Mouse (Mus musculus): ENCODE data around the gene Alms1. TPM values are rescaled to one million over a fixed set of nuclear protein-coding genes. Genes with fewer than 3 reads are reported as not detected.

Gene Alms1
- total and polyA plus RNA-seq, 3 experiments: 2.3 to 3.6 (median 2.8) TPM

GRCm38 (mm10) chr6:85543351-85544175 lies 43.8 kb upstream of the Alms1 start:
- Histone ChIP-seq H3K36me3 (replicated peaks in 1 of 2; ENCODE audit: control insufficient read depth in 1 of 2, insufficient read depth in 1 of 2, low read length in 1 of 2) (no peaks in the 10 kb centered on the region), H3K9ac (ENCODE audit: insufficient read depth, low read depth) (no peak overlapping the region), H3K27me3 (replicated peaks) (peaks cover 67% of the 10 kb centered on the region), H3K9me3 (replicated peaks; ENCODE audit: low read length) (no peaks in the 10 kb centered on the region), H3K79me2 (replicated peaks; ENCODE audit: control insufficient read depth, extremely low read depth, insufficient read depth, poor library complexity, severe bottlenecking) (no peaks in the 10 kb centered on the region), H3K4me2 (ENCODE audit: insufficient read depth, low read depth, poor library complexity, severe bottlenecking) (no peak overlapping the region), H3K4me3 (replicated peaks in 1 of 3; ENCODE audit: low read depth in 2 of 3, low read length in 2 of 3, poor library complexity in 1 of 3) (no peak overlapping the region), H3K27ac (ENCODE audit: insufficient read depth, low read depth) (no peak overlapping the region), H3K4me1 (ENCODE audit: control insufficient read depth in 1 of 2, insufficient read depth in 2 of 2) (no peaks in the 10 kb centered on the region)
- DNase-seq (ENCODE audit: extremely low read depth): no peak
- dilution Hi-C loops (cut with MboI; ENCODE audit: extremely low pct_ligation_motif_present, extremely low pct_unique_long_range_greater_than_20kb, low sequenced_read_pairs) (no loop called here), in situ Hi-C loops (cut with MboI; ENCODE audit: low pct_ligation_motif_present, low pct_unique_long_range_greater_than_20kb, low sequenced_read_pairs) (no loop called here)
- TF ChIP-seq ZNF384 (IDR thresholded peaks at IDR 0.05; ENCODE audit: low read depth, low read length) (no peak), POLR2A (IDR thresholded peaks at IDR 0.05; ENCODE audit: low read depth, low read length) (no peak), NRF1 (IDR thresholded peaks at IDR 0.05; ENCODE audit: low read depth, low read length) (no peak), IRF4 (IDR thresholded peaks at IDR 0.05; ENCODE audit: low read depth, low read length) (no peak), SMC3 (IDR thresholded peaks at IDR 0.05; ENCODE audit: low read depth, low read length) (no peak), ZC3H11A (IDR thresholded peaks at IDR 0.05; ENCODE audit: low read depth, low read length) (no peak), UBTF (IDR thresholded peaks at IDR 0.05; ENCODE audit: low read depth, low read length) (no peak), NELFE (IDR thresholded peaks at IDR 0.05; ENCODE audit: low read depth, low read length) (no peak), GABPA (IDR thresholded peaks at IDR 0.05; ENCODE audit: insufficient replicate concordance, low read depth, low read length) (no peak), EP300 (IDR thresholded peaks at IDR 0.05; ENCODE audit: low read length) (no peak), PAX5 (IDR thresholded peaks at IDR 0.05; ENCODE audit: low read length) (no peak), HCFC1 (IDR thresholded peaks at IDR 0.05; ENCODE audit: low read depth, low read length) (no peak), TCF12 (IDR thresholded peaks at IDR 0.05; ENCODE audit: low read depth, low read length) (no peak), RCOR1 (conservative IDR thresholded peaks at IDR 0.05; ENCODE audit: low read depth, low read length) (no peak), MAFK (IDR thresholded peaks at IDR 0.05; ENCODE audit: insufficient replicate concordance, low read length) (no peak), CHD2 (IDR thresholded peaks at IDR 0.05; ENCODE audit: low read length) (no peak), CTCF (conservative IDR thresholded peaks at IDR 0.05 in 1 of 2, IDR thresholded peaks at IDR 0.05 in 1 of 2; ENCODE audit: low read depth in 2 of 2, low read length in 2 of 2) (no peak), E2F4 (IDR thresholded peaks at IDR 0.05; ENCODE audit: insufficient replicate concordance, low read depth, low read length) (no peak), ZKSCAN1 (IDR thresholded peaks at IDR 0.05; ENCODE audit: borderline replicate concordance, low read depth, low read length) (no peak), MYC (IDR thresholded peaks at IDR 0.05; ENCODE audit: low read depth, low read length) (no peak)

DNA sequence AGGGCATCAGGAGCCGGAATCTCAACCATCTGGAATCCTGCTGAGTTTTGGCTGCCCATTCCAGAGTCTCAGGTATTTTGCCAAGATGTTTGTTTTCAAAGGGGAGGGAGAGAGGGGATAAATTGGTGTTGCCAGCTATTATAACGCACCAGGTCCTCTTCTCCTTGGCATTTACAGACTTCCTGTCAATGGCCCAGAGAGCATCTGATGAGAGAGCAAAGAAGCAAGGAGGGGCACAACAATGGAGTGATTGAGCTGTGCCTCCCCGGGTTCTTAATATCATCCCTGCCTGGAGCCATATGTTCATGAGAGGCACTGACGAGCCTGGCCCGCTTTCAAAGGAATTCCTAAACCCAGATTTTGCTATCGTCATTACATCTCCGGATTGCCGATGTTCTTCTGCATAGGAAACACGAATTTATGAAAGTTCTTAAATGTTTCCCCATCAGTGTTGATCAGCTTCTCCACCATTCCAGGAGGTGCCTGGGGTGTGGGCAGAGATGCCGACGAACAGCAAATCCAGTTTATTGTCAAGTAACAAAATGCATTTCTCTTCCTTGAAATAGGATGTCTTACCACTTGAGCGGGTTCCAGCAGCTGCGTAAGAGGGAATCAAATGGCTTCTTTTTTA lies 43.0 kb upstream of the Alms1 start:
- TF ChIP-seq BHLHE40 (IDR thresholded peaks at IDR 0.05; ENCODE audit: low read depth, low read length): no peak
- TF ChIP-seq ETS1 (conservative IDR thresholded peaks at IDR 0.05; ENCODE audit: low read depth, low read length): no peak
- TF ChIP-seq HCFC1 (IDR thresholded peaks at IDR 0.05; ENCODE audit: low read depth, low read length): no peak
- TF ChIP-seq MAX (IDR thresholded peaks at IDR 0.05; ENCODE audit: low read length): no peak
- TF ChIP-seq POLR2A (IDR thresholded peaks at IDR 0.05; ENCODE audit: low read depth, low read length): no peak
- no peak for TF ChIP-seq MAZ (IDR thresholded peaks at IDR 0.05; ENCODE audit: low read depth, low read length)
- no peak for TF ChIP-seq ELF1 (IDR thresholded peaks at IDR 0.05; ENCODE audit: low read depth, low read length)
- TF ChIP-seq USF1 (IDR thresholded peaks at IDR 0.05; ENCODE audit: low read depth, low read length): no peak
- TF ChIP-seq MAFK (IDR thresholded peaks at IDR 0.05; ENCODE audit: insufficient replicate concordance, low read length): no peak
- no peak for TF ChIP-seq GABPA (IDR thresholded peaks at IDR 0.05; ENCODE audit: insufficient replicate concordance, low read depth, low read length)
- no peak for TF ChIP-seq ZKSCAN1 (IDR thresholded peaks at IDR 0.05; ENCODE audit: borderline replicate concordance, low read depth, low read length)
- TF ChIP-seq MXI1 (IDR thresholded peaks at IDR 0.05; ENCODE audit: low read depth, low read length): no peak
- no peak for TF ChIP-seq POLR2AphosphoS2 (IDR thresholded peaks at IDR 0.05; ENCODE audit: low read depth, low read length)
- TF ChIP-seq PAX5 (IDR thresholded peaks at IDR 0.05; ENCODE audit: low read length): no peak
- no peak for DNase-seq (ENCODE audit: extremely low read depth)
- H3K27ac ChIP-seq (ENCODE audit: insufficient read depth, low read depth): no peak overlapping the region
- H3K79me2 ChIP-seq (replicated peaks; ENCODE audit: control insufficient read depth, extremely low read depth, insufficient read depth, poor library complexity, severe bottlenecking): no peaks in the 10 kb centered on the region
- H3K27me3 ChIP-seq (replicated peaks): peaks cover 64% of the 10 kb centered on the region
- no peak overlapping the region for H3K4me2 ChIP-seq (ENCODE audit: insufficient read depth, low read depth, poor library complexity, severe bottlenecking)
- H3K36me3 ChIP-seq (replicated peaks in 1 of 2; ENCODE audit: control insufficient read depth in 1 of 2, insufficient read depth in 1 of 2, low read length in 1 of 2): no peaks in the 10 kb centered on the region
- in situ Hi-C loops (cut with MboI; ENCODE audit: low pct_ligation_motif_present, low pct_unique_long_range_greater_than_20kb, low sequenced_read_pairs): no loop called here
- H3K9ac ChIP-seq (ENCODE audit: insufficient read depth, low read depth): no peak overlapping the region
- dilution Hi-C loops (cut with MboI; ENCODE audit: extremely low pct_ligation_motif_present, extremely low pct_unique_long_range_greater_than_20kb, low sequenced_read_pairs): no loop called here
- H3K4me3 ChIP-seq (replicated peaks in 1 of 3; ENCODE audit: low read depth in 2 of 3, low read length in 2 of 3, poor library complexity in 1 of 3): no peak overlapping the region
- H3K9me3 ChIP-seq (replicated peaks; ENCODE audit: low read length): no peaks in the 10 kb centered on the region
- no peaks in the 10 kb centered on the region for H3K4me1 ChIP-seq (ENCODE audit: control insufficient read depth in 1 of 2, insufficient read depth in 2 of 2)

Data from CH12.LX (cell line).